Mouse (Mus musculus) forebrain, embryonic 10.5 days (tissue): Measurements from ENCODE around the gene Olfr5. TPM values are rescaled to one million over a fixed set of nuclear protein-coding genes. Genes with fewer than 3 reads are reported as not detected.
"Not testable (repeated sequence)": the region's sequence is repeated elsewhere in the genome, so short reads cannot be mapped to it uniquely, and the experiment has no call there.

ENCODE experiments used
- DNase-seq: peaks from one replicate; pipeline ENCODE4 v3.0.0-alpha.2; 2017; ENCODE audit warnings: low spot score; ENCODE audit errors: extremely low spot score
- H3K27ac ChIP-seq: fragments of 300-500 bp; sonication (generic); 2 replicates; pipeline ENCODE4 v1.5.1; 2016; ENCODE audit warnings: mild to moderate bottlenecking
- H3K27me3 ChIP-seq: fragments of 300-500 bp; sonication (generic); 2 replicates; pipeline ENCODE4 v1.6.1; 2016; ENCODE audit warnings: mild to moderate bottlenecking; ENCODE audit not compliant: poor library complexity, severe bottlenecking
- H3K36me3 ChIP-seq: fragments of 300-500 bp; sonication (generic); replicated peaks from 2 replicates; pipeline ENCODE4 v1.6.1; 2016; ENCODE audit warnings: mild to moderate bottlenecking, moderate library complexity
- H3K4me1 ChIP-seq: fragments of 300-500 bp; sonication (generic); 2 replicates; pipeline ENCODE4 v1.6.1; 2016
- H3K4me3 ChIP-seq: fragments of 300-500 bp; sonication (generic); 2 replicates; pipeline ENCODE4 v1.5.1; 2016; ENCODE audit warnings: mild to moderate bottlenecking, moderate library complexity
- H3K9me3 ChIP-seq: fragments of 300-500 bp; sonication (generic); 2 replicates; pipeline ENCODE4 v1.6.1; 2016; ENCODE audit warnings: mild to moderate bottlenecking, moderate library complexity
- WGBS: fragments of 180-500 bp; shearing (Covaris S2); methylation state at CpG from one replicate; pipeline ENCODE4 v1.1.7; 2016; 5-methylcytosine and 5-hydroxymethylcytosine counted together
- polyA plus RNA-seq: library from polyadenylated mRNA; unstranded; fragments of >200 nt; fragmentation: Nextera tagmentation; extraction: Ambion mirVana; gene quantifications from 2 replicates; pipeline ENCODE4 v1.2.1, GENCODE M21; 2016

The Olfr5 gene
- polyA plus RNA-seq = not detected in 2 replicates

GRCm38 (mm10) chr7:6486841-6487240, at the start of gene Olfr5:
Gene Olfr5 (minus strand): TSS chr7:6486941.
- H3K27ac ChIP-seq = no peak within 1 kb of the TSS
- no peak for DNase-seq
- H3K36me3 ChIP-seq = no peaks in the 10 kb centered on the region
- WGBS = 46% methylated on average over 2 of the region's 2 CpGs
- no peaks in the 10 kb centered on the region for H3K27me3 ChIP-seq
- no peaks in the 10 kb centered on the region for H3K4me1 ChIP-seq
- H3K4me3 ChIP-seq = no peak within 1 kb of the TSS
- H3K9me3 ChIP-seq = peaks cover 41% of the 10 kb centered on the region

GRCm38 (mm10) chr7:6526141-6526540, 39.4 kb upstream of the Olfr5 start:
- Histone ChIP-seq H3K4me3 (no peak overlapping the region), H3K27me3 (no peaks in the 10 kb centered on the region), H3K27ac (no peak overlapping the region), H3K36me3 (no peaks in the 10 kb centered on the region), H3K4me1 (no peaks in the 10 kb centered on the region), H3K9me3 (peaks cover 76% of the 10 kb centered on the region)
- no peak for DNase-seq
- WGBS = 67% methylated on average over 5 of the region's 5 CpGs

GRCm38 (mm10) chr7:6525001-6525400, 38.3 kb upstream of the Olfr5 start:
- Histone ChIP-seq H3K9me3 (peaks cover 81% of the 10 kb centered on the region), H3K27ac (no peak overlapping the region), H3K4me1 (no peaks in the 10 kb centered on the region), H3K36me3 (no peaks in the 10 kb centered on the region), H3K4me3 (no peak overlapping the region), H3K27me3 (no peaks in the 10 kb centered on the region)
- no peak for DNase-seq
- WGBS = 60% methylated on average over 3 of the region's 3 CpGs

- H3K9me3 ChIP-seq = peaks cover 87% of the 10 kb centered on the region
- H3K27me3 ChIP-seq = no peaks in the 10 kb centered on the region
- no peak within 1 kb of the TSS for H3K27ac ChIP-seq
- no peaks in the 10 kb centered on the region for H3K36me3 ChIP-seq
- no peak within 1 kb of the TSS for H3K4me3 ChIP-seq
- 91% methylated on average over 5 of the region's 5 CpGs for WGBS
- H3K4me1 ChIP-seq = no peaks in the 10 kb centered on the region
- no peak for DNase-seq
Measured at GRCm38 (mm10) chr7:6522850-6523249, 36.1 kb upstream of the Olfr5 start, which contains the start of gene Olfr1349. Gene Olfr1349 (minus strand): TSS chr7:6522950.

- WGBS = 37% methylated on average over 1 of the region's 1 CpGs
- no peaks in the 10 kb centered on the region for H3K27me3 ChIP-seq
- no peak overlapping the region for H3K4me3 ChIP-seq
- H3K36me3 ChIP-seq = no peaks in the 10 kb centered on the region
- no peak for DNase-seq
- no peak overlapping the region for H3K27ac ChIP-seq
- H3K9me3 ChIP-seq = peaks cover 87% of the 10 kb centered on the region
- H3K4me1 ChIP-seq = no peaks in the 10 kb centered on the region
Measured at GRCm38 (mm10) chr7:6521666-6522065, 34.9 kb upstream of the Olfr5 start.

- DNase-seq = no peak
- Histone ChIP-seq H3K27me3 (no peaks in the 10 kb centered on the region), H3K9me3 (peaks cover 32% of the 10 kb centered on the region; the same call in 1 of the 2 replicates), H3K27ac (no peak within 1 kb of the TSS), H3K4me1 (no peaks in the 10 kb centered on the region), H3K36me3 (no peaks in the 10 kb centered on the region), H3K4me3 (no peak within 1 kb of the TSS)
- WGBS = 100% methylated on average over 1 of the region's 1 CpGs
Measured at GRCm38 (mm10) chr7:6508648-6509047, 21.9 kb upstream of the Olfr5 start, which contains the start of gene Olfr1348. Gene Olfr1348 (minus strand): TSS chr7:6508748.

GRCm38 (mm10) chr7:6499655-6500054, 12.9 kb upstream of the Olfr5 start, which contains the start of gene Olfr1347:
Gene Olfr1347 (minus strand): TSS chr7:6499755.
- Histone ChIP-seq H3K36me3 (no peaks in the 10 kb centered on the region), H3K27me3 (no peaks in the 10 kb centered on the region), H3K27ac (no peak within 1 kb of the TSS), H3K4me1 (no peaks in the 10 kb centered on the region), H3K4me3 (no peak within 1 kb of the TSS), H3K9me3 (peaks cover 36% of the 10 kb centered on the region)
- 58% methylated on average over 1 of the region's 1 CpGs for WGBS
- DNase-seq = no peak

- not testable (repeated sequence) for H3K36me3 ChIP-seq, H3K27ac ChIP-seq, H3K4me3 ChIP-seq, H3K27me3 ChIP-seq, H3K4me1 ChIP-seq, DNase-seq
- H3K9me3 ChIP-seq = peaks cover 47% of the 10 kb centered on the region
- WGBS = 79% methylated on average over 2 of the region's 2 CpGs
Measured at GRCm38 (mm10) chr7:6477633-6478032, 9.1 kb downstream of the Olfr5 start.

- no peaks in the 10 kb centered on the region for H3K36me3 ChIP-seq
Measured at GRCm38 (mm10) chr7:6466951-6467350, 19.8 kb downstream of the Olfr5 start, which contains the start of gene Olfr1346. Gene Olfr1346 (plus strand): TSS chr7:6467101.

GRCm38 (mm10) chr7:6456399-6456798, 30.3 kb downstream of the Olfr5 start:
- DNase-seq = no peak
- Histone ChIP-seq H3K9me3 (peaks cover 45% of the 10 kb centered on the region), H3K27ac (no peak overlapping the region), H3K4me3 (no peak overlapping the region), H3K27me3 (no peaks in the 10 kb centered on the region), H3K4me1 (no peaks in the 10 kb centered on the region), H3K36me3 (no peaks in the 10 kb centered on the region)
- 41% methylated on average over 3 of the region's 3 CpGs for WGBS

More at GRCm38 (mm10) chr7:6466951-6467350, 19.8 kb downstream of the Olfr5 start, which contains the start of gene Olfr1346:
- Histone ChIP-seq H3K4me1 (no peaks in the 10 kb centered on the region), H3K4me3 (no peak within 1 kb of the TSS), H3K27me3 (no peaks in the 10 kb centered on the region), H3K9me3 (peaks cover 5% of the 10 kb centered on the region; the same call in 1 of the 2 replicates), H3K27ac (no peak within 1 kb of the TSS)
- DNase-seq = no peak

GRCm38 (mm10) chr7:6455868-6456267, 30.9 kb downstream of the Olfr5 start, which contains the start of gene Olfr1336:
Gene Olfr1336 (plus strand): TSS chr7:6456168.
- H3K4me1 ChIP-seq = no peaks in the 10 kb centered on the region
- no peak within 1 kb of the TSS for H3K4me3 ChIP-seq
- no peaks in the 10 kb centered on the region for H3K27me3 ChIP-seq
- DNase-seq = no peak
- H3K9me3 ChIP-seq = peaks cover 41% of the 10 kb centered on the region
- H3K36me3 ChIP-seq = no peaks in the 10 kb centered on the region
- H3K27ac ChIP-seq = no peak within 1 kb of the TSS

GRCm38 (mm10) chr7:6447771-6448170, 39.0 kb downstream of the Olfr5 start:
- Histone ChIP-seq H3K27ac (no peak overlapping the region), H3K4me3 (no peak overlapping the region), H3K4me1 (no peaks in the 10 kb centered on the region), H3K27me3 (no peaks in the 10 kb centered on the region), H3K9me3 (peaks cover 27% of the 10 kb centered on the region), H3K36me3 (no peaks in the 10 kb centered on the region)
- 92% methylated on average over 5 of the region's 5 CpGs for WGBS
- no peak for DNase-seq

- Histone ChIP-seq H3K36me3 (no peaks in the 10 kb centered on the region), H3K27me3 (no peaks in the 10 kb centered on the region), H3K27ac (no peak overlapping the region), H3K9me3 (peaks cover 12% of the 10 kb centered on the region), H3K4me3 (no peak overlapping the region), H3K4me1 (no peaks in the 10 kb centered on the region)
- no peak for DNase-seq
- 75% methylated on average over 2 of the region's 2 CpGs for WGBS
Measured at GRCm38 (mm10) chr7:6441173-6441572, 45.6 kb downstream of the Olfr5 start.

GRCm38 (mm10) chr7:6438388-6438787, 48.4 kb downstream of the Olfr5 start, which contains the start of gene Olfr1344:
Gene Olfr1344 (plus strand): TSS chr7:6438688.
- Histone ChIP-seq H3K27ac (no peak within 1 kb of the TSS), H3K4me3 (no peak within 1 kb of the TSS), H3K27me3 (no peaks in the 10 kb centered on the region), H3K9me3 (peaks cover 9% of the 10 kb centered on the region; the same call in 1 of the 2 replicates), H3K4me1 (peaks cover 16% of the 10 kb centered on the region), H3K36me3 (no peaks in the 10 kb centered on the region)
- DNase-seq = no peak
- 84% methylated on average over 3 of the region's 3 CpGs for WGBS
